Mouse (Mus musculus) brain, embryonic 14.5 days (tissue): ENCODE measurements around the gene Ust.

Experiments used
- CTCF ChIP-seq: fragments of 200-500 bp; IDR thresholded peaks from 2 replicates; pipeline ENCODE4 v1.5.1; 2012; ENCODE audit warnings: inconsistent platforms, mild to moderate bottlenecking, moderate library complexity, borderline replicate concordance; ENCODE audit not compliant: insufficient read depth, insufficient read length; ENCODE audit errors: extremely low read depth
- POLR2A ChIP-seq: fragments of 200-500 bp; IDR thresholded peaks from 2 replicates; pipeline ENCODE4 v1.6.1; 2012; ENCODE audit warnings: mild to moderate bottlenecking, inconsistent platforms, borderline replicate concordance; ENCODE audit not compliant: poor library complexity, insufficient read depth, insufficient read length, severe bottlenecking; ENCODE audit errors: extremely low read depth

- TF ChIP-seq POLR2A (no peak), CTCF (peak; percentile 58; the same call in 1 of the 2 replicates)
Measured at GRCm38 (mm10) chr10:8242336-8242735, 276.3 kb downstream of the Ust start.
